Comparison of ENCODE assay signal across 8 mouse cellular contexts in the genomic region with DNA sequence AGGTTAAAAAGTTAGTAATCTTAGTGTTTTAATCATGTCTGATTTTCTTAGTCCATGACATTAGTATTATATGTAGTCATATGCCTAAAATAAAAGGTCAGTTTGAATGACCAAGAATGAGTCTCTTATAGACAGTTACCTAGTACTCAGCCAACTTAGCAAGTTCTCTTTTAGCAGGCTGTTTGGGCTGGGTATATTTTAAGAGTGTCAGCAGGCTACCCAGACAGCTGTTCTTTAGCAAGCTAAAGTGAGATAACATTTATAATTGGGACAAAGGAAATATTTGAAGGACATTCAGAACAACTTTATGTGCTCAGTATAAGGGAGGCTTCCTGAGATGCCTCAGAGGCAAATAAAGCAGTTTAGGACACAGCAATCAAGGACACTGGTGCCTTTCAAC.
"Had no signal": no experiment of that assay in that cellular context is flagged by ENCODE, and none has a peak within 500 bp of the region (broad histone marks: within the 10 kb centered on the region; RNA-seq: fewer than 3 reads in every experiment).

No protein-coding gene starts in this region.

- H3K9ac ChIP-seq: limb, embryonic 13.5 days; liver, embryonic 14.5 days; midbrain, embryonic 12.5 days had no signal

- DNase-seq: left cerebral cortex, postnatal 4 days; lung, adult 18-20 months; right cerebral cortex, postnatal 25 days; thymus, postnatal 36 days had no signal

- H3K4me3 ChIP-seq: limb, embryonic 13.5 days; midbrain, embryonic 12.5 days had no signal

- H3K4me2 ChIP-seq: limb, embryonic 13.5 days; midbrain, embryonic 12.5 days had no signal

- H3K36me3 ChIP-seq: limb, embryonic 13.5 days; midbrain, embryonic 12.5 days had no signal

- H3K4me1 ChIP-seq: limb, embryonic 13.5 days; midbrain, embryonic 12.5 days had no signal

- H3K27ac ChIP-seq: limb, embryonic 13.5 days; liver, embryonic 14.5 days; midbrain, embryonic 12.5 days had no signal

- ATAC-seq: midbrain, embryonic 16.5 days had no signal

- H3K27me3 ChIP-seq: limb, embryonic 13.5 days; midbrain, embryonic 12.5 days had no signal
